Mouse (Mus musculus) lung, embryonic 16.5 days (tissue): ENCODE measurements at regions not wholly inside any gene's neighbourhood (a gene's known extent, or its start where the extent isn't known, plus 50 kb on each side); places are given as distances from the start of the nearest gene placed in this dataset.
"Not testable (repeated sequence)": the region's sequence is repeated elsewhere in the genome, so short reads cannot be mapped to it uniquely, and the experiment has no call there.

ENCODE experiments used
- ATAC-seq: fragments of 200-750 bp; cut with Nextera tagmentation; 2 replicates; pipeline ENCODE4 v1.8.0; 2017; ENCODE audit warnings: low read depth, mild to moderate bottlenecking, moderate library complexity
- H3K27ac ChIP-seq: fragments of 300-500 bp; sonication (generic); 2 replicates; pipeline ENCODE4 v1.5.1; 2014; ENCODE audit warnings: mild to moderate bottlenecking, control low read depth, low read length
- H3K27me3 ChIP-seq: fragments of 300-500 bp; sonication (generic); 2 replicates; pipeline ENCODE4 v1.6.1; 2014; ENCODE audit warnings: low read depth, low read length, mixed read lengths; ENCODE audit not compliant: control insufficient read depth, insufficient read depth
- H3K36me3 ChIP-seq: fragments of 300-500 bp; sonication (generic); 2 replicates; pipeline ENCODE4 v1.6.1; 2014; ENCODE audit warnings: low read length; ENCODE audit not compliant: control insufficient read depth, insufficient read depth
- H3K4me1 ChIP-seq: fragments of 300-500 bp; sonication (generic); replicated peaks from 2 replicates; pipeline ENCODE4 v1.6.1; 2014; ENCODE audit warnings: low read length, mixed read lengths; ENCODE audit not compliant: control insufficient read depth, insufficient read depth
- H3K4me2 ChIP-seq: fragments of 300-500 bp; sonication (generic); 2 replicates; pipeline ENCODE4 v1.6.1; 2014; ENCODE audit warnings: low read depth, low read length, control low read depth
- H3K4me3 ChIP-seq: fragments of 300-500 bp; sonication (generic); 2 replicates; pipeline ENCODE4 v1.5.1; 2014; ENCODE audit warnings: mild to moderate bottlenecking, low read length, control low read depth
- H3K9ac ChIP-seq: fragments of 300-500 bp; sonication (generic); 2 replicates; pipeline ENCODE4 v1.6.1; 2014; ENCODE audit warnings: low read length, control low read depth
- H3K9me3 ChIP-seq: fragments of 300-500 bp; sonication (generic); 2 replicates; pipeline ENCODE4 v1.6.1; 2016; ENCODE audit warnings: low read length; ENCODE audit not compliant: control insufficient read depth
- WGBS: fragments of 180-500 bp; shearing (Covaris S2); extraction: QIAGEN DNeasy Blood & Tissue Kit; methylation state at CpG from one replicate; pipeline ENCODE4 v1.1.7; 2014; 5-methylcytosine and 5-hydroxymethylcytosine counted together

GRCm38 (mm10) chr6:22789731-22790130 is 85.6 kb upstream of the Ptprz1 start:
- not testable (repeated sequence) for H3K27ac ChIP-seq, H3K4me3 ChIP-seq, H3K36me3 ChIP-seq, ATAC-seq, H3K4me2 ChIP-seq, H3K9me3 ChIP-seq, H3K9ac ChIP-seq, H3K4me1 ChIP-seq, H3K27me3 ChIP-seq
- WGBS = 63% methylated on average over 4 of the region's 4 CpGs

DNA sequence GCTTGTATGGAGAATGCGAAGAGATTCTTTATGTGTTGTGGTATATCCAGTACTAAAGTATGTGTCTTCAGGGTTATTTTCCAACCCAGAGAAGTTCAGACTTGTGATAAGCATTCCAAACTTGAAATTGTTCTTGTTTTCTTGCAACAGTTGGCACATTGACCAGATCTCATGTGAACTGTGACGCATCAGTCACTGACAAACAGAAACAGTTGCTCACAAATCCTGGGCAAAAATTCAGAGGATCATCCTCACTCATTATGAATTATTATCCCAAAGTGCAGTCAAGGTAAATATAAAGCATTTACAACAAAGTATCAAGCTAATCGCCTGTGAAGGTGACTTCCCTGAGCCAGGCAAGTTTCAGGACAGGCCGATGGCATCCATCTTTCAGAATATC is 83.5 kb upstream of the Ptprz1 start:
- H3K4me2 ChIP-seq = no peak overlapping the region
- H3K27ac ChIP-seq = no peak overlapping the region
- no peaks in the 10 kb centered on the region for H3K36me3 ChIP-seq
- H3K9ac ChIP-seq = no peak overlapping the region
- no peak overlapping the region for H3K4me3 ChIP-seq
- no peaks in the 10 kb centered on the region for H3K27me3 ChIP-seq
- WGBS = 88% methylated on average over 4 of the region's 4 CpGs
- H3K4me1 ChIP-seq = no peaks in the 10 kb centered on the region
- H3K9me3 ChIP-seq = no peaks in the 10 kb centered on the region
- no peak for ATAC-seq

DNA sequence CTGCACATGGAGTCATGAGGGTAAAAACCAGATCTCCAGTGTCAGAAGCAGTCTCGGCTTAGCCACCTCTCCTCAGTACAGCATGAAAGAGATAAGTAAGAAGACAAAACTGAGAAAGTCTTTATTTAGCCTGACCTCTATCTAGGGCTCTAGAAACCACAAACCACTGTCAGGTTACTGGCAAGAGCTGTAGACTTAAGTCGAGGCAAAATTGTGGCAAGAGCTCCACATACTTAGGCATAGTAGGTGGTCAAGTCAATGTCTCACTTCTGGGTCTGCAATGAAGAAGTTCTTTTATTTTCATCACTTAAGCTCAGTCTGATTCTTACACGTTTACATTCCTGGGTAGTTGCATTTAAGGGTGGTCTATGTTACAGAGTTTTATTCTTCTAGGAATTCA is 82.7 kb upstream of the Ptprz1 start:
- no peaks in the 10 kb centered on the region for H3K9me3 ChIP-seq
- no peaks in the 10 kb centered on the region for H3K36me3 ChIP-seq
- no peaks in the 10 kb centered on the region for H3K4me1 ChIP-seq
- H3K27ac ChIP-seq = no peak overlapping the region
- no peak for ATAC-seq
- H3K27me3 ChIP-seq = no peaks in the 10 kb centered on the region
- H3K9ac ChIP-seq = no peak overlapping the region
- whole genome bisulfite sequencing = 64% methylated on average over 3 of the region's 3 CpGs
- no peak overlapping the region for H3K4me2 ChIP-seq
- H3K4me3 ChIP-seq = no peak overlapping the region

DNA sequence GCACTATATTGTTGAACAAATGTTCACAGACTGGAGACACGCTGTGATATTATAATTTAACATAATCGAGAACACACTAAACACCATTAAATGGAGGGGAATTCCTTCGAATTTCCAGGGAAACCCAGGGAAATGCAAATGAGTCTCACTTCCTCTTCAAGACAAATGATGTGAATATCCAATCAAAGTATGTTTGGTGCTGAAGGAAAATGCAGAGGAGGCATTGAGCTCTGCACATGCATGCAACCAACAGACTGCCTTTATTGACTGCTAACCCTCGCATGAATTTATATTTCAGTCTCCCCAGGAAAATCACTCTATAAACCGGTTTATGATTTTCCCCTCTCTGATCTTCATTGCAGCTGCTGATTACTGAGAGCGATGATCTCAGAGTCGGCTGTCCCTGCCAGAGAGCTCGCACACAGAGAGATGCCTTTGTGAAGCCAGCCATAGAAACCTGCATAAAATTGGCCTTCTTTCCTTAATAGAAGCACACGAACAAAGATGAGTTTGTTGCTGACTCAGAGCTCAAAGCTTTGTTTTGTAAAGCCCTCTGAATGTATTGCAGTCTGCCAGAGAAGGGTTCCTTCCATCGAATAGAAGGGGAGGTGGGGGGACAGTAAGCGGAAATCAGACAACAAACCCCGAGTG is 81.1 kb upstream of the Ptprz1 start:
- H3K27me3 ChIP-seq = no peaks in the 10 kb centered on the region
- no peak for ATAC-seq
- 63% methylated on average over 12 of the region's 12 CpGs for WGBS

DNA sequence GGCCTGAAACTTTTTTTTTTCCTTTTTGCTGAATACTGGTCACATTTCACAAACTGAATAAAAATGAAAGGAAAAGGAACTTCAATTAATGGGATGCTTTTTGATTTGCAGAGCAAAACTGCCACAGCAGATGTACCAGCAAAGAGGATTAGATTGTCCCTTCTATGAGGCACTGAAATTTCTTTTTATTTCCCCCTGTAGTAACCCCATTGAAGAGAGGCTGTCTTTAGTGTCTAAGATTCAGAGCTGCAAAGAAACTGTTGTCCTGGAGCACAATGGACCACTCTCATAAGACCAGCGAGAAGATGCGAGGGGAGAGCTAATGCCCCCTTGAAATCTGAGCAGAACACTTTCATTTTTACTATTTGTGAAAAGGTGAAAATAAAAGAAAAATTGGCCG is 80.5 kb upstream of the Ptprz1 start:
- Histone ChIP-seq H3K4me1 (no peaks in the 10 kb centered on the region), H3K4me3 (no peak overlapping the region), H3K27me3 (no peaks in the 10 kb centered on the region), H3K36me3 (no peaks in the 10 kb centered on the region), H3K4me2 (no peak overlapping the region), H3K9ac (no peak overlapping the region), H3K27ac (no peak overlapping the region), H3K9me3 (no peaks in the 10 kb centered on the region)
- no peak for ATAC-seq
- WGBS = 79% methylated on average over 3 of the region's 3 CpGs

More for the DNA sequence above, 81.1 kb upstream of the Ptprz1 start:
- no peak overlapping the region for H3K9ac ChIP-seq
- no peaks in the 10 kb centered on the region for H3K4me1 ChIP-seq
- H3K4me2 ChIP-seq = no peak overlapping the region
- H3K36me3 ChIP-seq = no peaks in the 10 kb centered on the region
- H3K4me3 ChIP-seq = no peak overlapping the region
- no peaks in the 10 kb centered on the region for H3K9me3 ChIP-seq
- H3K27ac ChIP-seq = no peak overlapping the region

DNA sequence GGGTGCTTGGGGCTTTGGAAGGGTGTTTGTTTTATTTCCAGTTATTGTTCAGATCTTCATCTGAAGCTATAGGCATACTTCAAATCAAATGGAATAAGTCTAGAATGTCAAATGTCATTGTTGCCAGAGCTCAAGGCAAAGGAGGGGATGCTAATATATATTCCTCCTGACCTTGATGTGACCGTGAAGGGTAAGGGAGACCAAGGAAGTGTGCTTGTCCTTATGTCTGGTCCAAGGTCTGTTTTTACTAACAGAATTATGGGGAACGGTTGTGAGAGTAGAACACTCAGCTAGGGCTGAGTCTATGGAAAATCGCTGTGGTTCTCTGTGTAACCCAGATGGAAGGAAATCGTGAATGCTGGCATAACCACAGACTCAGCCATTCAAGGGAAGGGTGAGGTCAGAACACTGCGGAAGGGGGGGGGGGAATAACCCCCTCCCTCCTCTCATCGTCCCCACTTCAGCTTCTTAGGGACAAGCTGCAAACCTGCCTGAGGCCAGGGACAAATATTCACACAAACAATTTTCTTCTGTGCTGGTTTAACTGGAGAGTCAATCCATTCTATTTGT is 79.9 kb upstream of the Ptprz1 start:
- 67% methylated on average over 6 of the region's 6 CpGs for WGBS
- no peak for ATAC-seq
- Histone ChIP-seq H3K9ac (no peak overlapping the region), H3K36me3 (no peaks in the 10 kb centered on the region), H3K9me3 (no peaks in the 10 kb centered on the region), H3K4me2 (no peak overlapping the region), H3K4me1 (no peaks in the 10 kb centered on the region), H3K27me3 (no peaks in the 10 kb centered on the region), H3K27ac (no peak overlapping the region), H3K4me3 (no peak overlapping the region)

GRCm38 (mm10) chr6:22801908-22802307 is 73.4 kb upstream of the Ptprz1 start:
- ATAC-seq = no peak
- Histone ChIP-seq H3K9ac (no peak overlapping the region), H3K9me3 (no peaks in the 10 kb centered on the region), H3K27me3 (no peaks in the 10 kb centered on the region), H3K36me3 (no peaks in the 10 kb centered on the region), H3K27ac (no peak overlapping the region), H3K4me3 (no peak overlapping the region), H3K4me1 (no peaks in the 10 kb centered on the region), H3K4me2 (no peak overlapping the region)
- WGBS = 51% methylated on average over 3 of the region's 3 CpGs

DNA sequence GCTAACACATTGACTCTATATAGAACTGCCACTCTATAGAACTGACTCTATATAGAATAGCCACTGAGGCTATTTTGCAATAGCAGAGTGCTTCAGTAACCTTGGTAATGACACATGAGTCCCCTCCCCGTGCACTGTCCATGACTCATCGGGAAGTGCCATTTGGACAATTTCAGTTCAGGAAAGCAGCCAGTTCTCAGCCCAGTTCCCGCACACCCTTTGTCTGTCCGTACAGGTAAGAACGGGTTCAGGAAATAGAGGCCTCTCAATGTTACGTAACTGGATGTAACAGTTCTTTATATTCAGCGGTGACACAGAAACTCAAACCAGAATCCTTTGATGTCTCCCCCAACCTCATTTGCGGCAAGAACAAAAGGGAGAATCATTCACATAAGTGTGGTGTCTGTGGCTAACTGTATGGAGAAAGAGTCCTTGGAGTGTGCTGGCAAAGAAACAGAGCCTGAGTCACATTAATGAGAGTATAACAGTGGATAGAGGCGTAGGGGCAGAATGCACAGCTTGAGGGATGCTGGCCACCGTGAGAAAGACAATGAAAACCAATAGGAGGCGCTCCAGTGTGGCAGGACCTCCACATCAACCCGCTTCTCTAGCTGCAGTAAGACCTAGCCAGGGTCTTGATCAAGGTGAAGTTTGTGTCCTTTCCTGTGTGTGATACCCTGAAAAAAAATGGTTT is 72.8 kb upstream of the Ptprz1 start:
- Histone ChIP-seq H3K27ac (no peak overlapping the region), H3K36me3 (no peaks in the 10 kb centered on the region), H3K9ac (no peak overlapping the region), H3K4me1 (no peaks in the 10 kb centered on the region), H3K4me3 (no peak overlapping the region), H3K27me3 (no peaks in the 10 kb centered on the region), H3K9me3 (no peaks in the 10 kb centered on the region), H3K4me2 (no peak overlapping the region)
- 37% methylated on average over 12 of the region's 12 CpGs for WGBS
- peak; percentile 57; the same call in 1 of the 2 replicates for ATAC-seq

DNA sequence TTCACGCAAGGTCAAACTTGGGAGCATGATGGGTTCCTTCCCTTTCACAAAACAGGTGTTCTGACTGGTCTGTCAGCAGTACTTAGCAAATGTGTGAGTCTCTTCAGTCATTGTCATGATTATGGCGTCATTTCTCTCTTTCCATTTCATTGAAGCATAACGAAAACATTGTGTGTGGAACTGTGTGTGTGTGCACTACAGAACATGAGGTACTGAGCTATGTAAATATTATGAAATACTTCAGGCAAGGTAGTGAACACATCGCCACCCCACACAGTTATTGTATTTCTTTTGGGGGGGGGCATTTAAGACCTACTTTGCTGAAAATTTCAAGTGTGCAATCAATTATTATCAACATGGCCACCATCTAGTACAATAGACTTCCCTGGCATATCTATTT is 71.4 kb upstream of the Ptprz1 start:
- no peaks in the 10 kb centered on the region for H3K4me1 ChIP-seq
- no peak overlapping the region for H3K9ac ChIP-seq
- no peaks in the 10 kb centered on the region for H3K36me3 ChIP-seq
- H3K27ac ChIP-seq = no peak overlapping the region
- WGBS = 44% methylated on average over 4 of the region's 4 CpGs
- ATAC-seq = no peak
- H3K9me3 ChIP-seq = no peaks in the 10 kb centered on the region
- H3K27me3 ChIP-seq = no peaks in the 10 kb centered on the region
- H3K4me3 ChIP-seq = no peak overlapping the region
- H3K4me2 ChIP-seq = no peak overlapping the region
